Mouse (Mus musculus) right cerebral cortex, postnatal 10 days (tissue): ENCODE measurements at regions not wholly inside any gene's neighbourhood (a gene's known extent, or its start where the extent isn't known, plus 50 kb on each side); places are given as distances from the start of the nearest gene placed in this dataset.
A peak's percentile ranks its signal among the peaks of the same experiment; 100 is the strongest.

Experiments
- DNase-seq, 2 experiments: peaks; one replicate each; pipeline ENCODE4 v3.0.0; 2021; ENCODE audit warnings: low spot score in 2 of 2

GRCm38 (mm10) chr16:73652976-73653690, 758.5 kb downstream of the Robo2 start:
- DNase-seq = no peak

GRCm38 (mm10) chr16:73647201-73647782, 764.3 kb downstream of the Robo2 start:
- DNase-seq = peak; percentile 28 to 38

- no peak for DNase-seq
Observed at GRCm38 (mm10) chr16:73613017-73613416, 798.6 kb downstream of the Robo2 start.

- DNase-seq = no peak
Observed at GRCm38 (mm10) chr16:73591421-73591820, 820.2 kb downstream of the Robo2 start.

GRCm38 (mm10) chr16:73561216-73561615, 850.4 kb downstream of the Robo2 start:
- DNase-seq = no peak

GRCm38 (mm10) chr16:73556940-73557339, 854.7 kb downstream of the Robo2 start:
- DNase-seq = no peak

- no peak for DNase-seq
Observed at GRCm38 (mm10) chr16:73543651-73544050, 868.0 kb downstream of the Robo2 start.

- no peak for DNase-seq
Observed at GRCm38 (mm10) chr16:73538040-73538439, 873.6 kb downstream of the Robo2 start.

- DNase-seq = no peak
Observed at GRCm38 (mm10) chr16:73537541-73537940, 874.1 kb downstream of the Robo2 start.

GRCm38 (mm10) chr16:73530191-73530590, 881.4 kb downstream of the Robo2 start:
- no peak for DNase-seq

GRCm38 (mm10) chr16:73522931-73523330, 888.7 kb downstream of the Robo2 start:
- DNase-seq = peak; percentile 28 to 40

- no peak for DNase-seq
Observed at GRCm38 (mm10) chr16:73504759-73505158, 906.9 kb downstream of the Robo2 start.

- DNase-seq = no peak
Observed at GRCm38 (mm10) chr16:73498636-73499208, 912.9 kb downstream of the Robo2 start.

GRCm38 (mm10) chr16:73483214-73483856, 928.3 kb downstream of the Robo2 start:
- DNase-seq = no peak

GRCm38 (mm10) chr16:73482176-73482575, 929.4 kb downstream of the Robo2 start:
- DNase-seq = no peak

- no peak for DNase-seq
Observed at GRCm38 (mm10) chr16:73473502-73473901, 938.1 kb downstream of the Robo2 start.

- peak; percentile 62 to 68 for DNase-seq
Observed at GRCm38 (mm10) chr16:73471547-73471946, 940.1 kb downstream of the Robo2 start.

GRCm38 (mm10) chr16:73470535-73470934, 941.1 kb downstream of the Robo2 start:
- no peak for DNase-seq

- no peak for DNase-seq
Observed at GRCm38 (mm10) chr16:73466296-73466695, 945.3 kb downstream of the Robo2 start.

- DNase-seq = no peak
Observed at GRCm38 (mm10) chr16:73462516-73462915, 949.1 kb downstream of the Robo2 start.

GRCm38 (mm10) chr16:73450634-73451245, 960.9 kb downstream of the Robo2 start:
- no peak for DNase-seq

GRCm38 (mm10) chr16:73449836-73450235, 961.8 kb downstream of the Robo2 start:
- no peak for DNase-seq
